ENCODE assay signal across 16 mouse cellular contexts in genomic region chrX:73575486-73576373, GRCm38 (mm10).
DNase-seq lines count a peak whose midpoint lies in the region; ATAC-seq and TF ChIP-seq lines count a peak whose summit lies in the region.
"Had no signal": no experiment of that assay in that cellular context is flagged by ENCODE, and none has a peak within 500 bp of the region (broad histone marks: within the 10 kb centered on the region; RNA-seq: fewer than 3 reads in every experiment).

No protein-coding gene starts in this region.

- no peak overlapping the region for H3K9ac ChIP-seq in heart, embryonic 12.5 days
- H3K9ac ChIP-seq: limb, embryonic 15.5 days; neural tube, embryonic 13.5 days had no signal

- TF ChIP-seq CTCF in G1E (IDR thresholded peaks at IDR 0.05; ENCODE audit: low read depth, low read length), result no peak

- no peaks in the 10 kb centered on the region for H3K36me3 ChIP-seq in heart, embryonic 12.5 days
- no peaks in the 10 kb centered on the region for H3K36me3 ChIP-seq in G1E (replicated peaks)
- H3K36me3 ChIP-seq: limb, embryonic 15.5 days; neural tube, embryonic 13.5 days had no signal

- peaks cover 29% of the 10 kb centered on the region for H3K27me3 ChIP-seq in heart, embryonic 12.5 days (replicated peaks)
- no peaks in the 10 kb centered on the region for H3K27me3 ChIP-seq in G1E (ENCODE audit: insufficient read depth, low read length)
- H3K27me3 ChIP-seq: neural tube, embryonic 13.5 days had no signal

- H3K9me3 ChIP-seq in heart, embryonic 12.5 days (replicated peaks), result no peaks in the 10 kb centered on the region
- no peaks in the 10 kb centered on the region for H3K9me3 ChIP-seq in G1E (replicated peaks)
- H3K9me3 ChIP-seq: limb, embryonic 15.5 days; neural tube, embryonic 13.5 days had no signal

- 0 out of 2 replicates have a peak, but pooled peaks cover 5% of the 10 kb centered on the region for H3K4me1 ChIP-seq in heart, embryonic 12.5 days (replicated peaks)
- peaks cover 33% of the 10 kb centered on the region for H3K4me1 ChIP-seq in G1E (ENCODE audit: insufficient read depth, low read depth, low read length)
- H3K4me1 ChIP-seq: limb, embryonic 15.5 days; neural tube, embryonic 13.5 days had no signal

- 30% methylated on average over 3 of the region's 3 CpGs for WGBS in heart, embryonic 12.5 days

- ATAC-seq in heart, embryonic 12.5 days (ENCODE audit: insufficient number of reproducible peaks, low FRiP score), result no peak
- ATAC-seq in G1E (ENCODE audit: extremely low read depth, insufficient number of reproducible peaks, low FRiP score, poor library complexity, severe bottlenecking), result peak; percentile 76
- no peak for ATAC-seq in monocyte, adult 5-6 weeks (replicated peaks; ENCODE audit: insufficient number of reproducible peaks, low FRiP score, low TSS enrichment, poor library complexity, severe bottlenecking)
- ATAC-seq: Patski had no signal

- no peak overlapping the region for H3K27ac ChIP-seq in heart, embryonic 12.5 days (ENCODE audit: poor library complexity, severe bottlenecking)
- H3K27ac ChIP-seq: limb, embryonic 15.5 days; neural tube, embryonic 13.5 days had no signal

- no peak overlapping the region for H3K4me3 ChIP-seq in heart, embryonic 12.5 days
- H3K4me3 ChIP-seq in G1E (ENCODE audit: low read depth, low read length), result no peak overlapping the region
- H3K4me3 ChIP-seq: limb, embryonic 15.5 days; neural tube, embryonic 13.5 days had no signal

- peak; percentile 26 to 49 for DNase-seq in heart, adult 18-20 months
- no peak for DNase-seq in G1E (ENCODE audit: low spot score)
- peak; percentile 42 for DNase-seq in liver
- DNase-seq in skeletal muscle tissue, adult 2 months (ENCODE audit: low read depth, low spot score), result peak; percentile 47
- no peak for DNase-seq in cerebellum, adult 9-11 months
- DNase-seq in left cerebral cortex, adult 9 months (ENCODE audit: low spot score in 2 of 2), result no peak
- DNase-seq: adrenal gland, postnatal 36 days; cerebellum, adult 18-20 months; embryo, embryonic 11 days; kidney, postnatal 36 days; midbrain, embryonic 14.5 days had no signal

- no peak overlapping the region for H3K4me2 ChIP-seq in heart, embryonic 12.5 days
- H3K4me2 ChIP-seq: limb, embryonic 15.5 days; neural tube, embryonic 13.5 days had no signal

Comparison
In these comparisons a context has a peak if more than half of its experiments do, and no peak if none do; other contexts are left out.
1. DNase-seq: peak in heart, adult 18-20 months (2 of 2), liver (single experiment) and skeletal muscle tissue, adult 2 months (single experiment); none in G1E (single experiment), cerebellum, adult 9-11 months (single experiment) and left cerebral cortex, adult 9 months (0 of 2).